Mouse (Mus musculus) brain, embryonic 18.5 days (tissue): ENCODE data around the gene Cxcl3.

ENCODE experiments used
- DNase-seq: peaks from one replicate; pipeline ENCODE4 v3.0.0-alpha.2; 2012; ENCODE audit warnings: low read depth, low spot score

The Cxcl3 gene

DNA sequence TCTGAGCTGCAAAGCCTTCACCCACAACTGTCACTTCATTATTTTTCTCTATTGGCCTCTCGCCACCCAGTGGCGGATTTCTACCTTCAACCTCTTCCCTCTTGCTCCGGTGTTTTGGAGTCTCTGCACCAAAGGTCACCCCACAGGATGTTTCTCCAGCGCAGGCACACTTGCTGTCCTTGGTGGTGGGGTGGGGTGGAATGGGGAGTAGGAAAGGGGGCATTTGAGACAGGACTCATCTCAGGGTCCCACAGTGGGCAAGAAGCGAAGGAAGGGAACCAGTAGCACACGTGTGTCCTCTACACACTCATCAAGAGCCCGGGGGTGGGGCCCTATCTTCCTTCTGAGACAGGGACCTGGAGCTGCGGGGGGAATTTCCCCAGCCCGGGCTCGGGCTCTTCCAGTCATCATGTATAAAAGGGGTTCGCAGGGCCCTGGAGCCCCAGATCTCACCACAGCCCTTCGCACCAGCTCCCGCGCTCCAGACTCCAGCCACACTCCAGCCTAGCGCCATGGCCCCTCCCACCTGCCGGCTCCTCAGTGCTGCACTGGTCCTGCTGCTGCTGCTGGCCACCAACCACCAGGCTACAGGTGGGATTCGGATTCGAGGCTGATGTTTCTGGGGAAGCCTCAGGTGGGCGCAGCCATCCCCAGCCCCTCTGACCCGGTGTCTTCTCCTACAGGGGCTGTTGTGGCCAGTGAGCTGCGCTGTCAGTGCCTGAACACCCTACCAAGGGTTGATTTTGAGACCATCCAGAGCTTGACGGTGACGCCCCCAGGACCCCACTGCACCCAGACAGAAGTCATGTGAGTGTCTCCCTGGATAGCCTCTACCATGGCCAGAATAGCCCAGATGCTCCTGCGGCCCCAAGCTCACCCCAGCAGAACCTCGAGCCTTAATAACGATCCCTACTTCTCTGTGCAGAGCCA lies at the start of gene Cxcl3:
Gene Cxcl3, plus strand, starts transcription at position 445 of the 930 bp plus-strand sequence.
- DNase-seq = no peak

DNA sequence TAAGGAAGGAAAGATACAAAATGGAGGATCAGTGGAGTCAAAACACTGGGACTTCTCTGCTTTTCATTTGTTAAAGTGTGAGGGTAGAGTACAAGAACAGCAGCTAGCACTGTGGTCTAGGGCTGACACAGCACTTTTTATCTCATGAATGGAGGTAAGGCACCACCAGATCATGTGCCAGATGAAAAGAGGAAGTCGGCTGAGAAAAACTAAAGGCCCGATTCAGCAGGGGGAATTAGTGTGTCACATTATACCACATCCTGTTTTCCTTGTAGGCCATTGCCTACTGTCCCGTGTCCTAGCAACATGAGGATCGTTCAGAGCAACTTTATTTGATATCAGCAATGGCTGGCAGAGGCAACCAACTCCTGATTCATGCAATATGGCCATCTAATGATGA lies 43.9 kb upstream of the Cxcl3 start:
- no peak for DNase-seq

DNA sequence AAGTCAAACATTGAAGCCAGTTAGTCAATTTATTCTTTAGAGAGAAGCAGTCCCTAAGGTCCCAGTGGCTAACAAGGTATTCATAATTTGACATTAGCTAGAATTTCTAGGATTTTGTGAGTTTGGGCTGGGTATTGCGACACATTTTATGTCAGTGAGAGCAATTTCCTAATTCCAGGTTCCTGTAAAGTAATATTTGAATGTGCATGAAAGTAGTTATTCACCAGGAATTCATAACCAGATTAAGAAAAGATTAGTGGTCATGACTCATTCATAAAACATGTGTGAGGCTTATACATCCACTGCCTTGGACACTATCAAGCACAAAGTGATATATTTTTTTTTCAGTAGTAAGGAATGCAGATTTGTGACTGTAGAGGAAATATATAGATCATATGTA lies 32.0 kb upstream of the Cxcl3 start:
- DNase-seq = no peak

DNA sequence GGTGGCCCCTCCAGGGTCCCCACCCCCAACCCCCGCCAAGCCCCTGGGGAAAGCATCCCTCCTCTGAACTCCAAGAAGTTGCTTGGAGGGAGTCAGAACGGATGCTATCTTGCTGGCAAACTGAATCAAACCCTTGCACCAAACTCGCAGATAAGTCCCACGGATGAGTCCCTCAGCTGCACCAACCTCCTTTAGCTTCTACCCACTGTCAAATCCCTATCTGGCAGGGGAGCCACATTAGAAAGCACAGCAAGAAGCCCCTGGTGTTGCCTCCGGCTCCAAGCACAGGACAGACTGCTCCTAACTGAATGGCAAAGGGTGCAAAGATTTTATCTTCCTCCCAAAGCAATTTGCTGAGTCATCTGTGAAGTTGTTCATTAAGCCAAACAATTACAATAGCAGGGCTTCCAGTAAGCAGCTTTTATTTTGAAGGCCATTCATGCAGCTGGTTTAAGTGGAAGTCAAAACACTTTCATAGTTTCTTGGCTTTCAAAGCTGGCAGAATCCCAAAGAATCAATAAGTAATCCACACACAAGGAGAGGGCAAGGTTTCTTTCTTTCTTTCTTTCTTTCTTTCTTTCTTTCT lies 27.8 kb upstream of the Cxcl3 start:
- DNase-seq = no peak

DNA sequence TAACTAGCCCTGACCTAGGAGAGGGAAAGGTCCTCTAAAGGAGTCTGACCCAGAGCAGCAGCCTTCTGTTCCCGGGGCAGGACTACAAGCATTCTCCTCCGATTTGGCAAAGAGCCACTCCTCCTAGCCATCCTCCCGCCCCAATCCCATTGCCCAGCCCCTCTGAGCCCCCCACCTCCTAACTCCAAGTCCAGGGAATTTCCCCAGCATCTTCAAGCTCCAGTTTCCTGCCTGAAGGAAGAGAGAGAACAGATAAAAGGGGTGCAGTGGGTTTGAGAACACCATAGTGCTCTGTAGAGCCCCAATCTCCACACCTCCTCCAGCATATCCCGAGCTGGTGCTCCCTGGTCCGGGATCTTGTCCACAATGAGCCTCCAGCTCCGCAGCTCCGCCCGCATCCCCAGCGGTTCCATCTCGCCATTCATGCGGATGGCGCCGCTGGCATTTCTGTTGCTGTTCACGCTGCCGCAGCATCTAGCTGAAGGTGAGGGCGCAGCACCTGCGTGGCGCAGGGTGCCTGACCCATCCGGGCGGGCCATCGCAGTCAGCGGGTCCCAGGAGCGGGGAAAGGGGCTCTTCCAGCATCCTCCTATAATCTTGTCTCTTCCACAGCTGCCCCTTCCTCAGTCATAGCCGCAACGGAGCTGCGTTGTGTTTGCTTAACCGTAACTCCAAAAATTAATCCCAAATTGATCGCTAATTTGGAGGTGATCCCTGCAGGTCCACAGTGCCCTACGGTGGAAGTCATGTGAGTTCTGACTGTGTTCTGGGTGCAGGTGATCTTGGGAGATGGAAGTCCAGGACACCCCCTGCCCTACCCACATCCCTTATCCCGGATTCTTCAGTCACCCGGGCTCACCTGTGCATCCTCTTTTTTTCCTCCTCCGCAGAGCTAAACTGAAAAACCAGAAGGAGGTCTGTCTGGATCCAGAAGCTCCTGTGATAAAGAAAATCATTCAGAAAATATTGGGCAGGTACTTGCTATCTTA lies 26.5 kb upstream of the Cxcl3 start, which contains the start of gene Cxcl5:
Gene Cxcl5, plus strand, starts transcription at position 284 of the 989 bp plus-strand sequence.
- no peak for DNase-seq

DNA sequence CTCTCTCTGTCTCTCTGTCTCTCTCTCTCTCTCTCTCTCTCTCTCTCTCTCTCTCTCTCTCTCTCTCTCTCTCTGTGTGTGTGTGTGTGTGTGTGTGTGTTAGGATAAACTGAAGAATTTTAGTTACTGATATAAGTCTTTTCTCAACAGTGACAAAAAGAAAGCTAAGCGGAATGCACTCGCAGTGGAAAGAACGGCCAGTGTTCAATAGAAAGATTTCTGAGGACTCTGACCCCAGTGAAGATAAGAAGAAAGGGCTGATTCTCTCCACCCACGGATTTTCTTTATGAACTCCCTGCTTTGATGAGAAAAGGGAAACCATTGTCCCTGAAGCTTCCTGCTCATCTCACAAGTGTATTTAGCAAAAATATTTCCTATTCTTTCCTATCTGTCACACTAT lies 25.6 kb upstream of the Cxcl3 start:
- DNase-seq = no peak

DNA sequence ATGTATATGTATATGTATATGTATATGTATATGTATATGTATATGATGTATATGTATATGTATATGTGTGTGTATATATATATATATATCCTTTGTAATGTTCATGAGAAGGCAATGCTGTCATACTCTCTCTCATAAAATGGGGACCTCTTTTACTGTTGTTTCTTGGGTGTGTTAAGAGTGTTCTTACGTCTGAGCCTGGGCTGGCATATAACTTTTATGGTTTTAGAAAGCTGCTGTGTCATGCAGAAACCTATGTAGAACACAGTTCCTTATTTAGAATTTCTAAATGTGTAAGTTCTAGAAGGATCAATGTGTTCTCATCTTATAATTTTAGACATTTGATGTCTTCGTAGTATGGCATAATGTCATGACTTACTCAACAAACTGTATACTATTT lies 25.1 kb upstream of the Cxcl3 start:
- no peak for DNase-seq

DNA sequence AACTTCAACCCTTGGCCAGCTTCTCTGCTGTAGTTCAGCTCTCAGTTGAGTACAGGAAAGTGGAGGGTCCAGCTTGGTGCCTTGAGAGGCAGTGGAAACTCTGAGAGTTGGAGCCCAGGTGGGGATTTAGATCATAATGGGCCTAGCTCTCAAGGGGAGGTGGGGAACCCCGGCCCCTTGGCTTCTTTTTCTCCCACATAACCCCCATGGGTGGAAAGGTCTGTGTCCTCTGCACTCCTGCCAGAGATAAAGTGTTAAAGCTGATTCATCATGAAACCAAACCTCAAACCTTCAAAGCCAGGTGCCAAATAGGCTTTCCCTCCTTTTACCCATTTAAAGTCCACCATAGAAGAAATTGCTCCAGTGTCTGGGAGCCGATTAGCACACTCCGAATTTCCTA lies 24.1 kb upstream of the Cxcl3 start:
- DNase-seq = no peak

DNA sequence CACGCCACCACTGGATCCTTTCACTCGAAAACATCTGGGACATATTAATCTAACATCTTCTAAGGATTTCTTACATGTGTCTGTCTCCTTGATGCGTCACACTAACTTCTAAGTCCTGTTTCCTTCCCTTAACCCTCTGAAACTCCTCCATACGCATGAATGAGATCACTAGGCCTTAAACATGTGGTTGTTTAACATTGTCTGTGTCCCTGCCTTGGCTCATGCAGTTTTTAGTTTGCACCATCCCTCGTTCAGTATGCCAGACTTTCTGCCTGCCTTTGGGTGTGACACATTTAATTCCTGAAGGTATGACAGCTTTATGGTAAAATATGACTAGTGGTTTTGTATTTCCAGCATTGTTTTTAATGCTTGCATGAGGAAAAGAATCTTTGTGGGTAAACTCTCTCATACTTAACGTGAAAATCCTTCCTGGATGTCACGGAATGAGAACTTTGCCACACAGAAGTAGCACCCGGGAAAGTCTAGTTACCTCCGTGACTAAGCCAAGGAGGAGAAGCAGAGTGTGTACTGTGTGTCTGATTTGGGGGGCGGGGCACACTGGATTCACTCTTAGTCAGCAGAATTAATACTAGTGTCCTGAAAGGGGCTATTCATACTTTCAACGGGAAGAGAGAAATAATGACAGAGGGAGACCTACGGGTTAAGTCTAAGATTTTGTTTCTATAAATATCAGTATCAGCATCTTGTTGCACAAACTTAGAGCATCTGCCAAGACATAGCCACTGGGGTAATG lies 21.8 kb upstream of the Cxcl3 start:
- DNase-seq = no peak

DNA sequence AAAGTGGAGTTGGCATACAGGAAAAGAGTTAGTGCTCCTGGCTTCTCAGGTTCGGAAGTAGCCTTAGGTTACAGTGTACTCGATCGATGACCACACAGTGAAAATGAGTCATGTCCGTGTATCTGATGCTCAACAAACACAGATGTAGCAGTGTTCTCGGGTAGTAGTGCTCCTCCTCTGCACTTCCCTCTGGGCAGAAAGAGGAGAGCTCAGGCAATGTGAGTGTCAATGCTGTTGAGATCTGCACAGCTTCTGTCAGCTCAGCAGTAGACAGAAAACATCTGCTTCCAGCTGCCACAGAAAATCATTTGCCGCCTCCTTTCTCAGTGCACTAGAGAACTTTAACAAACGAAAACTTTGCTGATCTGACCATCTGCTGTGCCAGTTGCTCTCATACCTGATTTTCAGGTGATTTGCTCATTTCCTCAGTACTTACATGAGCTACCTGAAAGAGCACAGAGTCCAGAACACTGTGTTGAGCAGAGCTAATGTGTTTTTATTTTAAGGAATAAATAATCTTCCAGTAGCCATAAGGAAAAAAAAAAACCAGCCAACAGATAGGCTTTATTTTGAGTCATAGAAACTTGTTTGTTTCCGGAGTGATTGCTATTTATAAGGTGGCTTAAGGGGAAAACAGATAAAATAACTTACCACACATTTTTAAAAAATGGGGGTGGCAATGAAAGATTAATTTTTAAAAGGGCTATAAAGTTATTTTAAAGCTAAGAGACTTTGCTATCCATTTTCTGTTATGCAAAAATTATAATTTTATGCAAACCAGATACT lies 19.9 kb upstream of the Cxcl3 start:
- no peak for DNase-seq

DNA sequence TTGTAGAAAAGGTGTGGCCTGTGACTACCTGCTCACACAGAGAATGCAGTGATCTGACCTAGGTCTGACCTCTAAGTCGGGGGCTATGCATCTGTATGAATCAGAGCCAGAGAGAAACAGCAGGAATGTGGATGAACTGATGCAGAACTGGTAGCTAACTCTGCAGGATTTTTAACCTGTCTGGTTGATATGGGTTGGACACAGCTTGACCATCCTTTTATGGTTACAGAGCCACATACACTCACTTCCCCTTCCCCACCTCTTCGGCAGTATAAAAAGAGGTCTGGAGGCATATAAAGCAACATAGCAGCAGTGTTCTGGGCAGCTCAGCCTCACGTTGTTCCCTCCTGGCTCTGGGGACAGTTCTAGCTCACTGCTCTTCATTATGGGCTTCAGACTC lies 17.7 kb upstream of the Cxcl3 start, which contains the start of gene Ppbp:
Gene Ppbp, plus strand, starts transcription at position 301 of the 400 bp plus-strand sequence.
- no peak for DNase-seq

DNA sequence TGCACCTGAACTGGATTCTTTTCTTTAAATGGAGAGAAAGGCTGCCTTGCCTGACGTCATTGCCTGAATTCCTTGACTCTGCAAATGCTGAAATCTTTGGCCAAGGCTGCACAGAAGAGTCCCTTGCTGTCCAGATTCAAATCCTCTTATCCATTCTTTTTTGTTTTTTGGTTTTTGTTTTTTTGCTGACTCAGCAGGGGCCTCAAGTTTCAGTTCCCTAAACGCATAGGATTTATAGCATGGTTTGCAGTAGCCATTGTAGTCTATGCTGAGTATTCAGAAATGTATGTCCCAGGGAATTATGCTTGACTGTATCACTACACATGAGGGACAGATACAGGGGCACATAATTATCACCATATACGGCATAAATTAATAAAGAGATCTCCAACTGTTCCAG lies 14.5 kb upstream of the Cxcl3 start:
- no peak for DNase-seq

DNA sequence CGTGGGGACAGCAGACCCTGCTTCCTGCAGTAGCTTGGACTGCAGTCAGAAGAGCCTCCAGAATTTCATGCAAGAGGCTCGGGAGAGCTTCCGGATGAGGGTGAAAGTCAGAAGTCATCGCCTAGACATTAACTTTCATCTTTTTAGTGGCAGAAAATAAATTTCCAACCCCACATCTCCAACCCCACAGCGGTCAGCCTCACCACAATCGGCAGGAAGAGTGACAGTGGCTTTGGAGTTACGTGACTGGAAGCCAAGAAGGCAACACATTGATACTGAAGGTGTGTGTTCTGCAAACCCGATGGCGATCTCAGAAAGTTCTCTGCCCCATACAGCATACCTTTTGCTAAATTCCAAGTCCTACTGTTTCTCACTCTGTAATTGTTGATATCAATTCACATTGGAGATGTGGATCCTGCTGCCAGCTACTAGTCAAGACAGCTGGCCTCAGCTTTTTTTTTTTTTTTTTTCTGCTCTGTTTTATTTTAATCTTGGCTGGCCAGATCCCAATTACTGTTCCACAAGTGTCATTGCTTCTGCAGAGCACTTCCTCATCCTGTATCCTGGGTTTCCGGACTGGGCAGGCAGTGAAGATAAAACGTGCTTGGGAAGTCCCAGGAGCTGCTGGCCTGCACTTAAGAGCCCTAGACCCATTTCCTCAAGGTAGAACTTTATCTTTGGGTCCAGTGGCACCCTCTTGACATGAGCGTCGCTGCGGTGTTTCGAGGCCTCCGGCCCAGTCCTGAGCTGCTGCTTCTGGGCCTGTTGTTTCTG lies 13.8 kb upstream of the Cxcl3 start, which contains the start of gene Pf4:
Gene Pf4, plus strand, starts transcription at position 556 of the 774 bp plus-strand sequence.
- DNase-seq = no peak

DNA sequence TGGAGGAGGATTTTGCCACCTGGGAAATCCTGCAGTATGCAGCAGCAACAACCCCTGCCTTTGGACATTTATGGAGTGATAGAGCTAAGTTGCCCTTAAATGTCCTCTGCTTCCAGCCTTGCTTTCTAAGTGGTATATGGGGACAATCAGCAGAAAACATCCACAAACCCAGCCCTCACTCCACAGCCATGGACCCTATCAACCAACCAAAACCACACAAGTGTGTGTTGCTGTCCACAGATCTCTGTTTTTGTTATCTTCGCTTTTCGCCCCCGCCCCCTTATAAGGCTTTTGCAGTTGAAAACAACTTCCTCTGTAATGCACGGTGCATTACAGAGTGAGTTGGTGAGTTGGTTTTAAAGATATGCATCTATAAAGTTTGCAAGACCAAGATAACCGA lies 10.3 kb upstream of the Cxcl3 start:
- no peak for DNase-seq

DNA sequence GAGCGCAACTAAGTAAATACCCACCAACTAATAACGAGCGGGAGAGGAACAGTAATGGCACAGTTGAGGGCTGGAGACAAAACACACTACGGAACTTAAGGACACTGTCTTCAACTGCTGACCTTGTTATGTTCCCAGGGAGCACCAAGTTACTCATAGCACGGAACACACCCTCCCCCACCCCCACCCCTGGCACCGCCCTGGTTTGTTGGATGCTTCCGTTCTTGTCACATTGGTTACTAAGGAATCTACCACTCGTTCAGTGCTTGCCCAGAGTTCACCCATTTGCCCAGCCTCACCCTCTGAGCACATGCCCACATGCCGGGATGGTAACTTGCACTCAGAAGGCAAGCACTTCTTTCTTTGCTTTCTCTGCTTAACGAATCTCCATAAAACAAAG lies 8.3 kb upstream of the Cxcl3 start:
- DNase-seq = no peak

DNA sequence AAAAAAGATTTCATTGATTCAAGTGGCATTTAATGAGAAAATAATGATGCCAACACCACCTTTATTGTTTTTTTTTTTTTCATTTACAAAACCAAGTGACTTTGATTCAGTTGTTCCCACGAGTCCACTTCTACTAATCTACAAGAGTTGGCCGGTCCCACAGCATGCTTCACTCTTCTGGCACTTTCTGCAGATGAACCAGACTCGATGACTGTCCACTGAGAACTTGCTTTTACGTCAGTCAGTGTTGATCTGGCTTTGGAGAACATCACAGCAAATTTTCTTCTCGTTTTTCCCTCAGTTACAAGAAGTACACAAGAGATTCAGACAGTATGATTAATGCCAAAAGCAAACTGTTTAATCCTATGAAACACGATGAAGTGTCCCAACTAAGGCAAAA lies 7.0 kb upstream of the Cxcl3 start:
- no peak for DNase-seq

DNA sequence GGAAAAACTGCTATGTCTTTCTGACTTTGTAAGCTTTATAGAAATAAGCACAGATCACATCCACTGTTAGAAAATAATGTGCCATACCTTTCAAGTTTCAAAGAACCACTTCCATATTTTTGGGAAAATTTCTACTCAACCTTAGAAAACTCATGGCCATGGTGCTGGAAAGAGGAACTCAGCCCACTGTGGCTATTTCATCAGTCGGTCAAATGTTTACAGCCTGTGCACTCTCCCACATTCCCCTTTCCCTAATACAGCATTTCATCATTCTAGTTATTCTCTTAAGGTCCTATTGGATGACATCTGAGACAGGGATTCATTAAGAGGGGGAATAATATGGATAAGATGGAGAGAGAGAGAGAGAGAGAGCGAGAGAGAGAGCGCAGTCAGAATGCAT lies 2.2 kb upstream of the Cxcl3 start:
- no peak for DNase-seq

DNA sequence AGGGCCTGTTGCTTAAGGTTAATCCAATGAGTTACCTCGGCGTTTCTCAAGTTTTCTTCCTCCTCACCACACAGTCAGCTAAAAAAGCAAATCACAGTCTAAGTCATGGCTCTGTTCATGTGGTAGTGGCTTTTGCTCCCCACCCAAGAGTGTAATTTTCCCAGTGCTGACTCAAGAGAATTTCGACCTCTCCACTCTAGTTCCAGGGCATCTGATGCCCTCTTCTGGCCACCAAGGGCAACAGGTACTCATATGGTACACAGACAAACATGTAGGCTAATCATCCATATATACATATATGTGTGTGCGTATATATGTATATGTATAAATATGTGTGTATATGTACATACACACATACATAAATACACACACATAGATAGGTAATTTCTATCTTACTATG lies 2.2 kb downstream of the Cxcl3 start:
- DNase-seq = no peak

DNA sequence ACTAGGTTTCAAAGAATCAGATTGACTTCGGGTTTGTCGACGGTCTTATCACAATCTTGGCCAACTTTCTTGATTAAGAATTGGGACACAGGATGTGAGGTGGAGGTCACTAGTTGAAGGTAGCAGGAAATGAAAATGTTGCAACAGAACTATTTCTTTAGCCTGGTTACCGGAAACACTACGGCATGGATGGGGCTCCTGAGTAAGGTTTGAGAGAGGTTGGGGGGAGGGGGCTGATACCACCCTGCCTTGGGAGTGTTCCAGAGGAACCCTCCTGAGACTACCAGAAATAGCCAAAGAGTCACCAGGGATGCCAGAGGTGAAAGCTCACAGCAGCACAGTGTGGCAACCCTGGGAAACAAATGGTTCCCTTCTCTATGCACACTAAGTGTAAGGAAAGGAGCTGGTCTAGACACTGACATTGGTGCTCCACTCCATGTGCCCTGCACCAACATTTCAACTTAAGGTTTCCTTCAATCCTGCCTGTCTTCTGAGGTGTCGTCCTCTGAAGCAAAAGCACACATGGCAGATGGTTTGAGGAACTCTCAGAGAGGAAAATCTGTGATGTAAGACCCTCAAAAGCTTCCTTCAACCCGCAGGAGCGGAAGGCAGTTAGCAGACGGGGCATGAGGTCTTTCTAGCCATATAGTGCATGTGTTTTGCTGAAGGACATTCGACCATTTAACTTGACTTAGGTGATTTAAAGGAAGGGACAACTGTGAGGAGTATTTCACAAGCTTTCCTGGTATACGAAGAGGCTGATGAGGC lies 3.6 kb downstream of the Cxcl3 start:
- no peak for DNase-seq
